Mouse (Mus musculus): ENCODE data around the gene Trem3. TPM values are rescaled to one million over a fixed set of nuclear protein-coding genes. Genes with fewer than 3 reads are reported as not detected.

The Trem3 gene
- polyA plus RNA-seq (2015; fragmentation: Nextera tagmentation; extraction: Ambion mirVana), result 0.14 TPM in 1 of 2 replicates, not detected in the other

DNA sequence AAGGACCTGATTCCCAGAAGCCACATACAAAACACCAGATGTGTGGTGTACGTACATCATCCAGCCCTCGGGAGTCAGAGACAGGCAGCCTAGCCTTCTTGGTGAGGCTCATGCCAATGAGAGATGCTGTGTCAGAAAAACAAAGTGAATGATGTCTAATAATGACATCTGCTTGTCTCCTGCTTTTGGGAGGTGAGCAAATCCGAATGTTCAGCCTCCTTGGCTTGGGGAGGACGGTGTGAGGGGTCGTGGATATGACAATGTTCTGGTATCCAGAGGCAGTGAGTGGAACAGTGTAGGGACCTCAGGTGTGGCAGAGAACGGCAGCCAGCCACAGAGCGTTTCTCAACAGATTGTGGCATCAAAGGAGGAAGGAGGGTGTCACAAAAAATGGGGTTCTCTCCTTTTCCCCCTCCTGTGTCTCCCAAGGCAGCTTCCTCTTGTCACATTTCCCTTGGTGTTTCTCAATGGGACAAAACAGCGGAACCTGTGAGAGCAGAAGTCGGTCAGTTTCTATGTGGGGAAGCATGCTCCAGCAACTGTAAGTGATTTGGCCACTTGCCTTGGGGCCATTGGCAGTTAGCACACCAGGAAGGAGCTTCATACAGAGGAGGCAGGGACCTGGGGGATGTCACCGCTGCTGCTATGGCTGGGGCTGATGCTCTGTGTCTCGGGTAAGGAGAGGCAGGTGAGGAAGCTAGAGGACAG lies at the start of gene Trem3:
Gene Trem3 (plus strand): TSS at position 557 of the 708 bp plus-strand sequence.
- Histone ChIP-seq H3K9me3 (no peaks in the 10 kb centered on the region), H3K4me1 (no peaks in the 10 kb centered on the region), H3K9ac (no peak within 1 kb of the TSS), H3K27me3 (no peaks in the 10 kb centered on the region), H3K4me2 (replicated peaks) (no peak within 1 kb of the TSS), H3K27ac (no peak within 1 kb of the TSS), H3K36me3 (no peaks in the 10 kb centered on the region), H3K4me3 (no peak within 1 kb of the TSS)
- 68% methylated on average over 11 of the region's 11 CpGs for whole genome bisulfite sequencing
- ATAC-seq (ENCODE audit: low FRiP score, low read depth), result no peak

- H3K4me3 ChIP-seq, result no peak overlapping the region
- peaks cover 21% of the 10 kb centered on the region for H3K9me3 ChIP-seq
- WGBS, result 93% methylated on average over 12 of the region's 12 CpGs
- no peak overlapping the region for H3K27ac ChIP-seq
- H3K27me3 ChIP-seq, result no peaks in the 10 kb centered on the region
- no peak for ATAC-seq (ENCODE audit: low FRiP score, low read depth)
- no peaks in the 10 kb centered on the region for H3K36me3 ChIP-seq
- H3K9ac ChIP-seq, result no peak overlapping the region
- H3K4me1 ChIP-seq, result no peaks in the 10 kb centered on the region
- no peak overlapping the region for H3K4me2 ChIP-seq (replicated peaks)
Observed at GRCm38 (mm10) chr17:48203086-48203485, 44.5 kb upstream of the Trem3 start.

DNA sequence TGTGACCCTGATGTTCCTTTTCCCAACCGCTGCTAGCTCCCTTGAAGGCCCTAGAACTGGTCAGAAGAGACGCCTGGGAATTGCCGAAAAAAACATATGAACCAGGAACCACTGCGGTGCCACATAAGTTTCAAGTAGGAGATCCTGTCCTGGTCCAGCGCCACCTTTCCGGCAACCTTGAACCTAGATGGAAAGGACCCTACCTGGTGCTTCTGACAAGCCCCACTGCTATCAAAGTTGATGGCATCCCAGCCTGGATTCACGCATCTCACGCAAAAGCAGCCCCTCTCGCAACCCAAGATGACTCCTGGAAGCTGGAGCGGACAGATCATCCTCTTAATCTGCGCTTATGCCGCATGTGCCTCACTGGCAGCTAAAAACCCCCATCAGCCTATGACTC lies 35.0 kb upstream of the Trem3 start:
- Histone ChIP-seq H3K9ac (no peak overlapping the region), H3K9me3 (no peaks in the 10 kb centered on the region), H3K27me3 (no peaks in the 10 kb centered on the region), H3K4me2 (replicated peaks) (no peak overlapping the region), H3K27ac (no peak overlapping the region), H3K4me3 (no peak overlapping the region), H3K36me3 (no peaks in the 10 kb centered on the region), H3K4me1 (no peaks in the 10 kb centered on the region)
- no peak for ATAC-seq (ENCODE audit: low FRiP score, low read depth)
- WGBS, result 97% methylated on average over 12 of the region's 12 CpGs

DNA sequence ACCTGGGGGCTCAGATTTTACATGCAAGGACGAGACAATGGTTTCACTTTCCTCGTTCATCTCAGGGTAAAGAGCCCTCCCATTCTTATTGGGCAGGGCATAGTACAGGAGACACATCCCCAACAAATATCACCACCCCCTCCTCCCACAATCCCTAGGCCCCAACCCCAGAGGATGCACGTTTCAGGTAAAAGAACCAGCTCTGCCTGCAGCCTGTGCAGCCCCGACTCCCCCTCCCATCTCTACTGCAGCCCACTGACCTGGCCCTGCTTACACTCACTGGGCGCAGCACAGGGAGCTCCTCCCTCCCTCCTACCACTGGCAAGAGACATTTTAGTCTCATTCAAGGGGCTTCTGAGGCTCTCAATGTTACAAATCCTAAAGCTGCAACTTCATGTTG lies 34.1 kb upstream of the Trem3 start:
- no peak overlapping the region for H3K4me2 ChIP-seq (replicated peaks)
- no peaks in the 10 kb centered on the region for H3K27me3 ChIP-seq
- WGBS, result 71% methylated on average over 5 of the region's 5 CpGs
- H3K36me3 ChIP-seq, result no peaks in the 10 kb centered on the region
- H3K4me1 ChIP-seq, result no peaks in the 10 kb centered on the region
- H3K4me3 ChIP-seq, result no peak overlapping the region
- no peak overlapping the region for H3K27ac ChIP-seq
- ATAC-seq (ENCODE audit: low FRiP score, low read depth), result no peak
- 0 out of 2 replicates have a peak, but pooled peaks cover 5% of the 10 kb centered on the region for H3K9me3 ChIP-seq
- no peak overlapping the region for H3K9ac ChIP-seq

- 80% methylated on average over 1 of the region's 1 CpGs for WGBS
Observed at GRCm38 (mm10) chr17:48215429-48215828, 32.1 kb upstream of the Trem3 start.

DNA sequence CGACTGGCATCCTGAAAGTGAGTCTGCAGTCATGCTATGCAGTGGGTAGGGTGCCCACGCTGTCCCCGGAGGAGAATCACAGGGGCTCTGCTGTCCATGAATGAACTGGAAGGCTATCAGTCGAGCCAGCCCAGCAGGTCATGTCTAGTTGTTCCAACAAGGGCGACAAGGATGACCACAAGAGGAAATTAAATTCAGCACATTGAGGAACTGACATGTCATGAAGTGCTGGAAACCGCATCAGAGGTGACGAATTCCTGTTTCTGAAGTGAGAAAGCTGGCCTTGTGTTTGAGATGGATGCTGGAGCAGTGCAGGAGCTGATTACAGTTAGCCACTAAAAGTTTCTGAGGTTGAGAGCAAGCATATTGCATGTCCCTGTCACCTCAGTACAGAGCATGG lies 16.9 kb upstream of the Trem3 start:
- H3K9ac ChIP-seq, result no peak overlapping the region
- no peaks in the 10 kb centered on the region for H3K36me3 ChIP-seq
- no peak for ATAC-seq (ENCODE audit: low FRiP score, low read depth)
- no peaks in the 10 kb centered on the region for H3K9me3 ChIP-seq
- 0 out of 2 replicates have a peak, but pooled peaks cover 1% of the 10 kb centered on the region for H3K4me1 ChIP-seq
- 86% methylated on average over 7 of the region's 7 CpGs for WGBS
- H3K4me3 ChIP-seq, result no peak overlapping the region
- no peaks in the 10 kb centered on the region for H3K27me3 ChIP-seq
- no peak overlapping the region for H3K27ac ChIP-seq
- no peak overlapping the region for H3K4me2 ChIP-seq (replicated peaks)

More at GRCm38 (mm10) chr17:48215429-48215828, 32.1 kb upstream of the Trem3 start:
- H3K27me3 ChIP-seq, result no peaks in the 10 kb centered on the region
- H3K36me3 ChIP-seq, result no peaks in the 10 kb centered on the region
- H3K27ac ChIP-seq, result no peak overlapping the region
- 0 out of 2 replicates have a peak, but pooled peaks cover 5% of the 10 kb centered on the region for H3K9me3 ChIP-seq
- H3K4me2 ChIP-seq (replicated peaks), result no peak overlapping the region
- no peak for ATAC-seq (ENCODE audit: low FRiP score, low read depth)
- H3K4me3 ChIP-seq, result no peak overlapping the region
- no peak overlapping the region for H3K9ac ChIP-seq
- no peaks in the 10 kb centered on the region for H3K4me1 ChIP-seq

- Histone ChIP-seq H3K9me3 (no peaks in the 10 kb centered on the region), H3K4me1 (peaks cover 5% of the 10 kb centered on the region; the same call in 1 of the 2 replicates), H3K9ac (no peak within 1 kb of the TSS), H3K4me2 (replicated peaks) (no peak within 1 kb of the TSS), H3K36me3 (no peaks in the 10 kb centered on the region), H3K27ac (no peak within 1 kb of the TSS), H3K27me3 (no peaks in the 10 kb centered on the region), H3K4me3 (no peak within 1 kb of the TSS)
- WGBS, result 76% methylated on average over 6 of the region's 6 CpGs
- ATAC-seq (ENCODE audit: low FRiP score, low read depth), result no peak
Observed at GRCm38 (mm10) chr17:48232518-48232917, 15.1 kb upstream of the Trem3 start, which contains the start of gene Trem1. Trem1 (plus strand) TSS chr17:48232768.

GRCm38 (mm10) chr17:48233789-48234188 lies 13.8 kb upstream of the Trem3 start:
- Histone ChIP-seq H3K27ac (no peak overlapping the region), H3K4me3 (no peak overlapping the region), H3K9me3 (peaks cover 3% of the 10 kb centered on the region; the same call in 1 of the 2 replicates), H3K4me1 (peaks cover 5% of the 10 kb centered on the region; the same call in 1 of the 2 replicates), H3K9ac (no peak overlapping the region), H3K27me3 (no peaks in the 10 kb centered on the region), H3K36me3 (no peaks in the 10 kb centered on the region), H3K4me2 (replicated peaks) (no peak overlapping the region)
- WGBS, result 87% methylated on average over 4 of the region's 4 CpGs
- ATAC-seq (ENCODE audit: low FRiP score, low read depth), result no peak

DNA sequence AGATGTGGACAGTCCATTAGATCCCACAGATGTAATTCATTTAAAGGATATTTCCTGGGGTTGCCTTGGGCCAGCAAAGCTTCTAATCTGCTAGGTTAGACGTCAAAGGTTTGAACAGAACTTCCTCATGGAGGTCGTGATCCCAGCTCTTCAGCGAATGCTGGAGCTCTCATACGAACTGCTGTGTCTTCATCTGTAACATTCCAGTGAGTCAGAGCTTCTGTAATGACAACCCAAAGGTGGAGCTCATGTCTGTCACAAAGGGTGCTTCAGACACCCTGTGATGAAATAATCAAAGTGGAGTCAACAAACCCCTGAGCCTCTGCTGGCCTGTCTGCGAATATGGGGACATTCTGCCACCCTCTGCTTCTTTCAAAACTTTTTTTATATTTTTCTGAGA lies 13.0 kb upstream of the Trem3 start:
- H3K9ac ChIP-seq, result no peak overlapping the region
- no peaks in the 10 kb centered on the region for H3K36me3 ChIP-seq
- 71% methylated on average over 5 of the region's 5 CpGs for WGBS
- H3K4me3 ChIP-seq, result no peak overlapping the region
- peaks cover 3% of the 10 kb centered on the region; the same call in 1 of the 2 replicates for H3K9me3 ChIP-seq
- no peak overlapping the region for H3K4me2 ChIP-seq (replicated peaks)
- no peak overlapping the region for H3K27ac ChIP-seq
- no peaks in the 10 kb centered on the region for H3K27me3 ChIP-seq
- peaks cover 5% of the 10 kb centered on the region; the same call in 1 of the 2 replicates for H3K4me1 ChIP-seq
- ATAC-seq (ENCODE audit: low FRiP score, low read depth), result no peak

GRCm38 (mm10) chr17:48235773-48236370 lies 11.7 kb upstream of the Trem3 start:
- Histone ChIP-seq H3K36me3 (no peaks in the 10 kb centered on the region), H3K9ac (no peak overlapping the region), H3K4me3 (no peak overlapping the region), H3K4me2 (replicated peaks) (no peak overlapping the region), H3K27me3 (no peaks in the 10 kb centered on the region), H3K4me1 (peaks cover 5% of the 10 kb centered on the region; the same call in 1 of the 2 replicates), H3K9me3 (peaks cover 3% of the 10 kb centered on the region; the same call in 1 of the 2 replicates), H3K27ac (no peak overlapping the region)
- ATAC-seq (ENCODE audit: low FRiP score, low read depth), result peak; percentile 79
- WGBS, result 36% methylated on average over 4 of the region's 4 CpGs

GRCm38 (mm10) chr17:48237621-48238020 lies 10.0 kb upstream of the Trem3 start:
- Histone ChIP-seq H3K9ac (no peak overlapping the region), H3K27ac (no peak overlapping the region), H3K36me3 (no peaks in the 10 kb centered on the region), H3K9me3 (peaks cover 3% of the 10 kb centered on the region; the same call in 1 of the 2 replicates), H3K4me3 (no peak overlapping the region), H3K27me3 (no peaks in the 10 kb centered on the region), H3K4me1 (peaks cover 5% of the 10 kb centered on the region; the same call in 1 of the 2 replicates), H3K4me2 (replicated peaks) (no peak overlapping the region)
- 92% methylated on average over 8 of the region's 8 CpGs for WGBS
- no peak for ATAC-seq (ENCODE audit: low FRiP score, low read depth)

DNA sequence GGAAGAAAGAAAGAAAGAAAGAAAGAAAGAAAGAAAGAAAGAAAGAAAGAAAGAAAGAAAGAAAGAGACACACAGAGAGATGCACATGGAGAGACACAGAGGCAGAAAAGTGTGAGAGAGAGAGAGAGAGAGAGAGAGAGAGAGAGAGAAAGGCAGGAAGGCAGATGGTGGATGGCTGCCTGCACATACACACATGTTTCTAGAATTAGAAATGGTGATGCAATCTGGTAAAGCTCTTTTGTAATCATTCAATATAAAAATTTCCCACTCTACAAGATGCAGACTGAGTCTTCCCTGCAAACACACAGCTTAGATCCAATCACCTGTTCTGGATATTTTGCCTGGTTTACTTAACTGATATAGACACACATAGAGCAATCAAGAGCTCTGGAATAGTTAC lies 1.5 kb downstream of the Trem3 start:
- no peak for ATAC-seq (ENCODE audit: low FRiP score, low read depth)
- H3K36me3 ChIP-seq, result no peaks in the 10 kb centered on the region
- H3K4me2 ChIP-seq (replicated peaks), result no peak overlapping the region
- H3K27me3 ChIP-seq, result 0 out of 2 replicates have a peak, but pooled peaks cover 6% of the 10 kb centered on the region
- no peak overlapping the region for H3K27ac ChIP-seq
- no peak overlapping the region for H3K4me3 ChIP-seq
- H3K9ac ChIP-seq, result no peak overlapping the region
- H3K9me3 ChIP-seq, result no peaks in the 10 kb centered on the region
- H3K4me1 ChIP-seq, result no peaks in the 10 kb centered on the region

Measured in limb, embryonic 13.5 days (tissue).